Mouse (Mus musculus): ENCODE data around the gene Bmp6. TPM values are rescaled to one million over a fixed set of nuclear protein-coding genes. Genes with fewer than 3 reads are reported as not detected.

The Bmp6 gene
- polyA plus RNA-seq, 1 experiment from 2014 or later: 1.3 TPM

- ATAC-seq (ENCODE audit: insufficient number of reproducible peaks, low FRiP score, low TSS enrichment, low read depth): no peak
- 0 out of 2 replicates have a peak, but pooled peaks cover 3% of the 10 kb centered on the region for H3K4me1 ChIP-seq
- WGBS: 61% methylated on average over 4 of the region's 4 CpGs
- no peak overlapping the region for H3K9ac ChIP-seq
- H3K4me2 ChIP-seq: no peak overlapping the region
- H3K27me3 ChIP-seq: 0 out of 2 replicates have a peak, but pooled peaks cover 2% of the 10 kb centered on the region
- no peaks in the 10 kb centered on the region for H3K36me3 ChIP-seq
- no peak overlapping the region for H3K27ac ChIP-seq
- no peak overlapping the region for H3K4me3 ChIP-seq
- no peaks in the 10 kb centered on the region for H3K9me3 ChIP-seq
Observed at GRCm38 (mm10) chr13:38359045-38359444, 14.1 kb downstream of the Bmp6 start.

GRCm38 (mm10) chr13:38362751-38363150 is 17.8 kb downstream of the Bmp6 start:
- Histone ChIP-seq H3K27me3 (no peaks in the 10 kb centered on the region), H3K4me3 (no peak overlapping the region), H3K4me2 (no peak overlapping the region), H3K27ac (no peak overlapping the region), H3K9ac (no peak overlapping the region), H3K4me1 (0 out of 2 replicates have a peak, but pooled peaks cover 3% of the 10 kb centered on the region), H3K9me3 (no peaks in the 10 kb centered on the region), H3K36me3 (no peaks in the 10 kb centered on the region)
- WGBS: 62% methylated on average over 4 of the region's 4 CpGs
- ATAC-seq (ENCODE audit: insufficient number of reproducible peaks, low FRiP score, low TSS enrichment, low read depth): no peak

- no peak overlapping the region for H3K4me2 ChIP-seq
- H3K36me3 ChIP-seq: no peaks in the 10 kb centered on the region
- 86% methylated on average over 7 of the region's 7 CpGs for WGBS
- H3K4me1 ChIP-seq: 0 out of 2 replicates have a peak, but pooled peaks cover 3% of the 10 kb centered on the region
- H3K9ac ChIP-seq: no peak overlapping the region
- no peak overlapping the region for H3K4me3 ChIP-seq
- ATAC-seq (ENCODE audit: insufficient number of reproducible peaks, low FRiP score, low TSS enrichment, low read depth): no peak
- H3K9me3 ChIP-seq: no peaks in the 10 kb centered on the region
- no peaks in the 10 kb centered on the region for H3K27me3 ChIP-seq
- H3K27ac ChIP-seq: no peak overlapping the region
Observed at GRCm38 (mm10) chr13:38363869-38364268, 19.0 kb downstream of the Bmp6 start.

- Histone ChIP-seq H3K4me3 (no peak overlapping the region), H3K9ac (no peak overlapping the region), H3K4me2 (no peak overlapping the region), H3K4me1 (no peaks in the 10 kb centered on the region), H3K36me3 (no peaks in the 10 kb centered on the region), H3K27ac (no peak overlapping the region), H3K9me3 (no peaks in the 10 kb centered on the region), H3K27me3 (no peaks in the 10 kb centered on the region)
- no peak for ATAC-seq (ENCODE audit: insufficient number of reproducible peaks, low FRiP score, low TSS enrichment, low read depth)
- 61% methylated on average over 5 of the region's 5 CpGs for WGBS
Observed at GRCm38 (mm10) chr13:38369624-38370023, 24.7 kb downstream of the Bmp6 start.

- H3K36me3 ChIP-seq: no peaks in the 10 kb centered on the region
- H3K4me1 ChIP-seq: 0 out of 2 replicates have a peak, but pooled peaks cover 2% of the 10 kb centered on the region
- no peak overlapping the region for H3K9ac ChIP-seq
- no peak overlapping the region for H3K4me3 ChIP-seq
- no peak overlapping the region for H3K27ac ChIP-seq
- ATAC-seq (ENCODE audit: insufficient number of reproducible peaks, low FRiP score, low TSS enrichment, low read depth): no peak
- H3K9me3 ChIP-seq: 0 out of 2 replicates have a peak, but pooled peaks cover 4% of the 10 kb centered on the region
- H3K4me2 ChIP-seq: no peak overlapping the region
- 42% methylated on average over 6 of the region's 6 CpGs for WGBS
- H3K27me3 ChIP-seq: no peaks in the 10 kb centered on the region
Observed at GRCm38 (mm10) chr13:38376071-38376470, 31.2 kb downstream of the Bmp6 start.

GRCm38 (mm10) chr13:38377355-38377754 is 32.4 kb downstream of the Bmp6 start:
- Histone ChIP-seq H3K4me2 (no peak overlapping the region), H3K36me3 (no peaks in the 10 kb centered on the region), H3K27me3 (no peaks in the 10 kb centered on the region), H3K9ac (no peak overlapping the region), H3K4me3 (no peak overlapping the region), H3K9me3 (0 out of 2 replicates have a peak, but pooled peaks cover 4% of the 10 kb centered on the region), H3K27ac (no peak overlapping the region), H3K4me1 (0 out of 2 replicates have a peak, but pooled peaks cover 2% of the 10 kb centered on the region)
- WGBS: 75% methylated on average over 9 of the region's 9 CpGs
- ATAC-seq (ENCODE audit: insufficient number of reproducible peaks, low FRiP score, low TSS enrichment, low read depth): no peak

- Histone ChIP-seq H3K4me3 (no peak overlapping the region), H3K9ac (no peak overlapping the region), H3K27ac (no peak overlapping the region), H3K9me3 (0 out of 2 replicates have a peak, but pooled peaks cover 4% of the 10 kb centered on the region), H3K36me3 (no peaks in the 10 kb centered on the region), H3K4me2 (no peak overlapping the region), H3K27me3 (no peaks in the 10 kb centered on the region), H3K4me1 (0 out of 2 replicates have a peak, but pooled peaks cover 2% of the 10 kb centered on the region)
- 86% methylated on average over 5 of the region's 5 CpGs for WGBS
- ATAC-seq (ENCODE audit: insufficient number of reproducible peaks, low FRiP score, low TSS enrichment, low read depth): no peak
Observed at GRCm38 (mm10) chr13:38379806-38380205, 34.9 kb downstream of the Bmp6 start.

- no peaks in the 10 kb centered on the region for H3K9me3 ChIP-seq
- no peaks in the 10 kb centered on the region for H3K4me1 ChIP-seq
- no peak for ATAC-seq (ENCODE audit: insufficient number of reproducible peaks, low FRiP score, low TSS enrichment, low read depth)
- H3K27me3 ChIP-seq: no peaks in the 10 kb centered on the region
- no peaks in the 10 kb centered on the region for H3K36me3 ChIP-seq
- no peak overlapping the region for H3K4me3 ChIP-seq
- H3K27ac ChIP-seq: no peak overlapping the region
- no peak overlapping the region for H3K9ac ChIP-seq
- H3K4me2 ChIP-seq: no peak overlapping the region
- WGBS: 71% methylated on average over 3 of the region's 3 CpGs
Observed at GRCm38 (mm10) chr13:38386035-38386559, 41.2 kb downstream of the Bmp6 start.

- no peaks in the 10 kb centered on the region for H3K4me1 ChIP-seq
- H3K9ac ChIP-seq: no peak overlapping the region
- 90% methylated on average over 4 of the region's 4 CpGs for WGBS
- no peaks in the 10 kb centered on the region for H3K27me3 ChIP-seq
- H3K36me3 ChIP-seq: no peaks in the 10 kb centered on the region
- no peak overlapping the region for H3K4me2 ChIP-seq
- ATAC-seq (ENCODE audit: insufficient number of reproducible peaks, low FRiP score, low TSS enrichment, low read depth): no peak
- H3K27ac ChIP-seq: no peak overlapping the region
- no peak overlapping the region for H3K4me3 ChIP-seq
- H3K9me3 ChIP-seq: no peaks in the 10 kb centered on the region
Observed at GRCm38 (mm10) chr13:38387453-38388040, 42.6 kb downstream of the Bmp6 start.

- no peak for ATAC-seq (ENCODE audit: insufficient number of reproducible peaks, low FRiP score, low TSS enrichment, low read depth)
Observed at GRCm38 (mm10) chr13:38393444-38393843, 48.5 kb downstream of the Bmp6 start.

GRCm38 (mm10) chr13:38395026-38395425 is 50.1 kb downstream of the Bmp6 start:
- Histone ChIP-seq H3K27ac (no peak overlapping the region), H3K36me3 (no peaks in the 10 kb centered on the region), H3K27me3 (no peaks in the 10 kb centered on the region), H3K4me3 (no peak overlapping the region), H3K4me1 (0 out of 2 replicates have a peak, but pooled peaks cover 4% of the 10 kb centered on the region), H3K9me3 (no peaks in the 10 kb centered on the region), H3K9ac (no peak overlapping the region), H3K4me2 (no peak overlapping the region)
- WGBS: 88% methylated on average over 4 of the region's 4 CpGs
- ATAC-seq (ENCODE audit: insufficient number of reproducible peaks, low FRiP score, low TSS enrichment, low read depth): no peak

More at GRCm38 (mm10) chr13:38393444-38393843, 48.5 kb downstream of the Bmp6 start:
- Histone ChIP-seq H3K4me1 (0 out of 2 replicates have a peak, but pooled peaks cover 4% of the 10 kb centered on the region), H3K36me3 (no peaks in the 10 kb centered on the region), H3K9me3 (no peaks in the 10 kb centered on the region), H3K9ac (no peak overlapping the region), H3K27ac (no peak overlapping the region), H3K4me3 (no peak overlapping the region), H3K27me3 (no peaks in the 10 kb centered on the region), H3K4me2 (no peak overlapping the region)
- 71% methylated on average over 5 of the region's 5 CpGs for WGBS

GRCm38 (mm10) chr13:38397007-38397545 is 52.2 kb downstream of the Bmp6 start:
- no peak overlapping the region for H3K4me2 ChIP-seq
- ATAC-seq (ENCODE audit: insufficient number of reproducible peaks, low FRiP score, low TSS enrichment, low read depth): no peak
- H3K36me3 ChIP-seq: no peaks in the 10 kb centered on the region
- WGBS: 28% methylated on average over 7 of the region's 7 CpGs
- H3K27me3 ChIP-seq: no peaks in the 10 kb centered on the region
- no peak overlapping the region for H3K27ac ChIP-seq
- H3K9ac ChIP-seq: no peak overlapping the region
- 0 out of 2 replicates have a peak, but pooled peaks cover 4% of the 10 kb centered on the region for H3K4me1 ChIP-seq
- H3K9me3 ChIP-seq: no peaks in the 10 kb centered on the region
- no peak overlapping the region for H3K4me3 ChIP-seq
